Mouse (Mus musculus): ENCODE measurements around the gene Mrpl55. TPM values are rescaled to one million over a fixed set of nuclear protein-coding genes. Genes with fewer than 3 reads are reported as not detected.

Gene Mrpl55
- 36.0 TPM for polyA plus RNA-seq (2012; fragmentation: generic; extraction: Trizol)

DNA sequence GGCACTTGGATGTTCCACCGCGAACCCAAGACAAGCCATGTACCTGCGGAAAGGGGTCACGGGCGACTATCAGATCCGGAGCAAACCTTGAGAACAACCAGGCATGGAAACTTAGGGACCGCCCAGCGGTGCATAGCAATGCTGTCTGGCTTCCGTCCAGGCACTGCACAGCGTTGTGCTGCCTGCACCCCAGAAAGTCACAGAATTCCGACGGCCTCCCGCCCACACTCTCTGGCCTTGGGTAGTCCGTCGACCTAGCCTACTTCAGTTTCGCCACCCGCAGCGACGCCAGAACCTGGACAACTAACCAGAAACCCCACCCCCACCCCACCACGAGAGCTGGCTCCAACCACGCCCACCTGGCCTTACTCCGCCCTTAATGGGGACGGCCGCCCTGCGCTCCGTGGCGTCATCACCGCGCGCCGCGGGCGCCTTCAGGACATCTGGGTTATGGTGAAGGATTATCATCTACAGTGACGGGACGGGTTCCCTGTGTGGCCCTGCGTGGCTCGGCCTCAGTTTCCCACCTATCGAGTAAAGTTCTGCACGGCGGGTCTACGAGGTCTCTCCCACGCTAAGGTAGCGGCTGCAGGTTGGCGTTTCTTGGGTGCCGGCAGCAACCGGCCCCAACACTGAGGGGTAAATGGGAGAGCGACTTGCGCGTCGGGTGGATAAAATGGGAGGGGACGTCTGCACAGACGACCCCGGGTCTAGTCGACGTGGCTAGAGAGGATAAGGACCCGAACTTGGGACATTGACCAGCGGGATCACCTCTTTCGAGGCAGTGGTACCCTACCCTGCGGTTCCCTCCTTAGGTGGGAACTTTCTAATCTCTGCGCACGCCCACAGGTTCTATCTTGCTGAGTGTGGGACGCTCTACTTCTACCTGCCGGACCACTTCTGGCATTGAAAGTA lies at the start of gene Mrpl55:
Mrpl55 (plus strand) TSS at position 406 of the 915 bp plus-strand sequence.
- Histone ChIP-seq H3K4me2 (ENCODE audit: low read depth) (peak within 1 kb of the TSS; percentile 83), H3K36me3 (ENCODE audit: control insufficient read depth, insufficient read depth) (peaks cover 4% of the 10 kb centered on the region), H3K4me3 (peak within 1 kb of the TSS; percentile 69), H3ac (ENCODE audit: control insufficient read depth, insufficient read length) (no peak within 1 kb of the TSS), H3K27me3 (ENCODE audit: control insufficient read depth, insufficient read depth, insufficient read length) (no peaks in the 10 kb centered on the region), H3K79me2 (ENCODE audit: control insufficient read depth, insufficient read depth) (peaks cover 5% of the 10 kb centered on the region)
- TF ChIP-seq MYOD1 (IDR thresholded peaks at IDR 0.05; ENCODE audit: control insufficient read depth in 1 of 3, insufficient read length in 2 of 3, low read depth in 2 of 3): peak in 1 of 3 experiments; percentile 5
- TF ChIP-seq POLR2A (IDR thresholded peaks at IDR 0.05; ENCODE audit: insufficient read length, low read depth): peak; percentile 63
- TF ChIP-seq POLR2AphosphoS2 (IDR thresholded peaks at IDR 0.05; ENCODE audit: insufficient read length, low read depth): peak; percentile 64
- TF ChIP-seq TCF3 (IDR thresholded peaks at IDR 0.05; ENCODE audit: insufficient read length, low read depth): no peak
- no peak for TF ChIP-seq REST (IDR thresholded peaks at IDR 0.05; ENCODE audit: insufficient read depth, insufficient read length)
- TF ChIP-seq MAX (IDR thresholded peaks at IDR 0.05; ENCODE audit: low read depth): no peak
- TF ChIP-seq CEBPB (IDR thresholded peaks at IDR 0.05; ENCODE audit: insufficient read depth, poor library complexity, severe bottlenecking): no peak
- TF ChIP-seq MYOG (IDR thresholded peaks at IDR 0.05; ENCODE audit: control insufficient read depth in 1 of 3, insufficient read depth in 1 of 3, insufficient read length in 2 of 3, low read depth in 2 of 3): no peak

- Histone ChIP-seq H3K36me3 (ENCODE audit: control insufficient read depth, insufficient read depth) (no peaks in the 10 kb centered on the region), H3K4me3 (no peak overlapping the region), H3ac (ENCODE audit: control insufficient read depth, insufficient read length) (no peak overlapping the region), H3K79me2 (ENCODE audit: control insufficient read depth, insufficient read depth) (no peaks in the 10 kb centered on the region), H3K27me3 (ENCODE audit: control insufficient read depth, insufficient read depth, insufficient read length) (peaks cover 9% of the 10 kb centered on the region), H3K4me2 (ENCODE audit: low read depth) (no peak overlapping the region)
- TF ChIP-seq TCF12 (IDR thresholded peaks at IDR 0.05; ENCODE audit: insufficient read depth, poor library complexity, severe bottlenecking) (no peak), MYOG (IDR thresholded peaks at IDR 0.05; ENCODE audit: control insufficient read depth in 1 of 3, insufficient read depth in 1 of 3, insufficient read length in 2 of 3, low read depth in 2 of 3) (peak in 2 of 3 experiments; percentile 24 to 77), REST (IDR thresholded peaks at IDR 0.05; ENCODE audit: insufficient read depth, insufficient read length) (no peak), POLR2AphosphoS2 (IDR thresholded peaks at IDR 0.05; ENCODE audit: insufficient read length, low read depth) (no peak), SRF (IDR thresholded peaks at IDR 0.05; ENCODE audit: control insufficient read depth, insufficient read length, low read depth) (no peak), MAX (IDR thresholded peaks at IDR 0.05; ENCODE audit: low read depth) (no peak), MYOD1 (IDR thresholded peaks at IDR 0.05; ENCODE audit: control insufficient read depth in 1 of 3, insufficient read length in 2 of 3, low read depth in 2 of 3) (peak in 2 of 3 experiments; percentile 28 to 78), TCF3 (IDR thresholded peaks at IDR 0.05; ENCODE audit: insufficient read length, low read depth) (peak; percentile 24), CEBPB (IDR thresholded peaks at IDR 0.05; ENCODE audit: insufficient read depth, poor library complexity, severe bottlenecking) (no peak)
These were observed 48.1 kb upstream of the Mrpl55 start for GRCm38 (mm10) chr11:59154220-59154619.

DNA sequence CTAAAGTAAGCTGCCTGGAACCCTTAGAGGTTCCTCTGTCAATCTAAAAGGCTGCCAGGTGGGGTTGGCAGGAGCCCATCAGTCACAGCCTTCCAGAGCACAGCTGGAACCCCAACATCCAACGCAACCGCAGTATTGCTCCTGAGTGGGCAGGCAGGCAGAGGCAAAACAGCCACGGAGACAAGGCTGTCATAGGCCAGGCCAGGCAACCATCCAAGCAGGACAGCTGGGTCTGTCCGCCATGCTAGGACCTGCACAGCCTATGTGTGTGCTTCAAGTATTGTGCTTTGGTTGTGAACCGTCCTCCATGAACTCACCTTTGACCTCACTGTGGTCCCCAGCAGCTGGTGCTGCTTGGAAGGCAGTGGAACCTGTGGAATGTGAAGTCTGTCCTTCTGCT lies 46.4 kb upstream of the Mrpl55 start:
- H3K79me2 ChIP-seq (ENCODE audit: control insufficient read depth, insufficient read depth): no peaks in the 10 kb centered on the region
- H3K4me2 ChIP-seq (ENCODE audit: low read depth): no peak overlapping the region
- H3ac ChIP-seq (ENCODE audit: control insufficient read depth, insufficient read length): no peak overlapping the region
- no peak overlapping the region for H3K4me3 ChIP-seq
- H3K27me3 ChIP-seq (ENCODE audit: control insufficient read depth, insufficient read depth, insufficient read length): no peaks in the 10 kb centered on the region
- TF ChIP-seq CEBPB (IDR thresholded peaks at IDR 0.05; ENCODE audit: insufficient read depth, poor library complexity, severe bottlenecking) (no peak), TCF12 (IDR thresholded peaks at IDR 0.05; ENCODE audit: insufficient read depth, poor library complexity, severe bottlenecking) (no peak), MYOD1 (IDR thresholded peaks at IDR 0.05; ENCODE audit: control insufficient read depth in 1 of 3, insufficient read length in 2 of 3, low read depth in 2 of 3) (peak in 2 of 3 experiments; percentile 54 to 79), MYOG (IDR thresholded peaks at IDR 0.05; ENCODE audit: control insufficient read depth in 1 of 3, insufficient read depth in 1 of 3, insufficient read length in 2 of 3, low read depth in 2 of 3) (peak in 2 of 3 experiments; percentile 53 to 80), REST (IDR thresholded peaks at IDR 0.05; ENCODE audit: insufficient read depth, insufficient read length) (no peak), E2F4 (IDR thresholded peaks at IDR 0.05; ENCODE audit: insufficient read depth) (no peak), SRF (IDR thresholded peaks at IDR 0.05; ENCODE audit: control insufficient read depth, insufficient read length, low read depth) (no peak)
- H3K36me3 ChIP-seq (ENCODE audit: control insufficient read depth, insufficient read depth): no peaks in the 10 kb centered on the region

GRCm38 (mm10) chr11:59159099-59159498 lies 43.2 kb upstream of the Mrpl55 start:
- Histone ChIP-seq H3K27me3 (ENCODE audit: control insufficient read depth, insufficient read depth, insufficient read length) (no peaks in the 10 kb centered on the region), H3ac (ENCODE audit: control insufficient read depth, insufficient read length) (no peak overlapping the region), H3K4me3 (no peak overlapping the region), H3K4me2 (ENCODE audit: low read depth) (no peak overlapping the region), H3K79me2 (ENCODE audit: control insufficient read depth, insufficient read depth) (no peaks in the 10 kb centered on the region), H3K36me3 (ENCODE audit: control insufficient read depth, insufficient read depth) (no peaks in the 10 kb centered on the region)
- no peak for TF ChIP-seq POLR2AphosphoS2 (IDR thresholded peaks at IDR 0.05; ENCODE audit: insufficient read length, low read depth)
- TF ChIP-seq TCF12 (IDR thresholded peaks at IDR 0.05; ENCODE audit: insufficient read depth, poor library complexity, severe bottlenecking): no peak
- no peak for TF ChIP-seq MYOD1 (IDR thresholded peaks at IDR 0.05; ENCODE audit: control insufficient read depth in 1 of 3, insufficient read length in 2 of 3, low read depth in 2 of 3)
- no peak for TF ChIP-seq E2F4 (IDR thresholded peaks at IDR 0.05; ENCODE audit: insufficient read depth)
- TF ChIP-seq MAX (IDR thresholded peaks at IDR 0.05; ENCODE audit: low read depth): no peak
- TF ChIP-seq MYOG (IDR thresholded peaks at IDR 0.05; ENCODE audit: control insufficient read depth in 1 of 3, insufficient read depth in 1 of 3, insufficient read length in 2 of 3, low read depth in 2 of 3): no peak
- TF ChIP-seq POLR2A (IDR thresholded peaks at IDR 0.05; ENCODE audit: insufficient read length, low read depth): no peak
- no peak for TF ChIP-seq CEBPB (IDR thresholded peaks at IDR 0.05; ENCODE audit: insufficient read depth, poor library complexity, severe bottlenecking)
- TF ChIP-seq REST (IDR thresholded peaks at IDR 0.05; ENCODE audit: insufficient read depth, insufficient read length): no peak
- no peak for TF ChIP-seq SRF (IDR thresholded peaks at IDR 0.05; ENCODE audit: control insufficient read depth, insufficient read length, low read depth)
- no peak for TF ChIP-seq TCF3 (IDR thresholded peaks at IDR 0.05; ENCODE audit: insufficient read length, low read depth)
- TF ChIP-seq USF1 (IDR thresholded peaks at IDR 0.05; ENCODE audit: low read depth): no peak

Measured in myocyte (in vitro differentiated cells).